Mouse (Mus musculus) cerebellum, postnatal 14 days (tissue): ENCODE results near the gene Setd1a.
A peak's percentile ranks its signal among the peaks of the same experiment; 100 is the strongest.
"Not testable (repeated sequence)": the region's sequence is repeated elsewhere in the genome, so short reads cannot be mapped to it uniquely, and the experiment has no call there.

Source experiments
- DNase-seq, 2 experiments: peaks; one replicate each; pipeline ENCODE4 v3.0.0; 2021; ENCODE audit warnings: mixed read lengths in 2 of 2

The Setd1a gene

DNA sequence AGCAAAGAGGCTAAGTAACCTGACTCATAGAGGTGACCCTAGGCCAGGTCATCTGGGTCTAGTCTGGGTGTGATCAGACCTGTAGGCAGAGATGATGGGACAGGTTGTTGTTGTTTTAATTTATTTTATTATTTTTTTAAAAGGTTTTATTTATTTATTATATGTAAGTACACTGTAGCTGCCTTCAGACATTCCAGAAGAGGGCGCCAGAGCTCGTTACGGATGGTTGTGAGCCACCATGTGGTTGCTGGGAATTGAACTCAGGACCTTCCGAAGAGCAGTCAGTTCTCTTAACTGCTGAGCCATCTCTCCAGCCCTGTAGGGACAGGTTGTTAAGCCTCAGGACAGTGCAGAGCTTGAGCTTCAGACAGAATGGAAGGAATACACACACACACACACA lies 61.4 kb downstream of the Setd1a start:
- peak in 1 of 2 experiments; percentile 44 for DNase-seq

GRCm38 (mm10) chr7:127840031-127840430 lies 63.6 kb downstream of the Setd1a start:
- not testable (repeated sequence) for DNase-seq

DNA sequence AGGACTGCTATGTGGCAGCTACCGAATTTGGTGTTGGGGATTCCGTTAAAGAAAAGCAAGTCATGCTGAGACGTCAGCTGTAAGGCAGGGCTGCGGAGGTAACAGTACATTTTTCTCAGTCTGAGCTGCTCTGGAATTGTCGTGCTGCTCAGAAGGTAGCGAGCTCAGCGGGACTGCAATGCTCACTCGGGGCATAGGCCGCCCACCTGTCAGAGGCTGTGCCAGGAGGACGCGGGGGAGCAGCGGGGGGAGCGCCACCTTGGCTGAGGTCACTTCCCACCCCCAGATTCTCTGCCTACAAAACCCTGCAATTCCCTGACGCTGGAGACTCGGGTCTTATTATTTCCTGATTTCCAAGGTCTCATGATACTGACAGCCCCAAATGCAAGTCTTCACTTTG lies 64.4 kb downstream of the Setd1a start:
- DNase-seq: peak; percentile 82 to 84

DNA sequence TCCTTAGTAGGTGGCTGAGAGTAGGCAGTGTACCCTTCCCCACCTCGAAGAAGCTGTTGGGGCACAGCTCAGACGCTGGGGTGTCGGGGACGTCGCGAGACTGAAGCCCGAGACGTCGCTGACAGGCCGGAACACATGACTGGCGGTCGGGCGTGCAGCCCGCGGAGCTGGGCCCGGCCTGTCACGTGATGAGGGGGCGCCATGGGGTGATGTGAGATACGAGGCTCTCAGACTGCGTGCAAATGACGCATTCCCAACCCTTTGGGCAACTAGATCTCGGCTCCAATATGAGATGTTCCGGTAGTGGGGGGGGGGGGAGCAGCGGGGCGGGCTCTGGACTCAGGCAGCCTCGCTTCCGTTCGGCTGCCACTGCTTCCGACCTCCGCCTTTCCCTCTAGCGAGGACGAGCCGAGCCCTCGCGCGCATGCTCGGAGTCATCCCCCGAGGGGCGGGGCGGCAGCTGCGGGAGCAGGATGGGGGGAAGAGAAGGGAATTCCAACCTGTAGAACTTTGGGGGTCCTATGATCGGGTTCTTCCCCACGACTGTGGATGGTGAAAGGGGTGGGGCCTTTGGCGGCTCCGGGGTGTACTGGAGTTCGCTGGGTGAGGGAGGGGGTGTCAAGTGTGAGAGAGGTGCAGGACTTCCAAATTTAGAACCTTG lies 65.0 kb downstream of the Setd1a start:
- peak; percentile 97 to 98 for DNase-seq

DNA sequence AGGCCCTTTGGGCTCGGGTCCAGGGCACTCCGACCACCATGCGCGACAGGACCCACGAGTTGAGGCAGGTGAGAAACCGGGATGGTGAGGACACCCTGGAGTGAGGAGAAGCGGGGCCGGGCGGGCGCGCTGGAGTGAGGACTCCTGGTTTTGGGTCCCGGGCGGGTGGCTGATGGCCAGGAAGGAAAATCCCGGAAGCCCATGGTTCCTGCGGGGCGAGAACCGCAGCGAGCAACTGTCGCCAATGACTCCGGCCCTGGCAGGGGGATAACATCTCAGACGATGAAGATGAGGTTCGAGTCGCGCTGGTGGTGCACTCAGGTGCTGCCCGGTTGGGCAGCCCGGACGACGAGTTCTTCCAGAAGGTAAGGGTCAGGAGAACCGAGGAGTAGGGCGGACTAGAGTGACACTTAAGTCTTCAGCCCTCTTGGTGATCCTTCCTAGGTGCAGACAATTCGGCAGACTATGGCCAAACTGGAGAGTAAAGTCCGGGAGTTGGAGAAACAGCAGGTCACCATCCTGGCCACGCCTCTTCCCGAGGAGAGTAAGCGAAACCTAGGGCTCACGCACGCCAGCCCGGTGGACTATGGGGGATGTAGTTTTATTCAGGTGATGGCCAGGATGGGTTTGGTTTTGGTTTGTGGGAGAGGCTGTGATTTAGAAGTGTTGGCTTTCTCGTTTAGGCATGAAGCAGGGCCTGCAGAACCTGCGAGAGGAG lies 65.7 kb downstream of the Setd1a start:
- DNase-seq: peak; percentile 86 to 87
